Mouse (Mus musculus) hindbrain, embryonic 10.5 days (tissue): ENCODE results near the gene Fam149a. TPM values are rescaled to one million over a fixed set of nuclear protein-coding genes. Genes with fewer than 3 reads are reported as not detected.
A peak's percentile ranks its signal among the peaks of the same experiment; 100 is the strongest.

Source experiments
- DNase-seq: peaks from one replicate; pipeline ENCODE4 v3.0.0-alpha.2; 2017; ENCODE audit warnings: low spot score
- H3K27ac ChIP-seq: fragments of 300-500 bp; sonication (generic); 2 replicates; pipeline ENCODE4 v1.5.1; 2016; ENCODE audit warnings: mild to moderate bottlenecking, moderate library complexity
- H3K27me3 ChIP-seq: fragments of 300-500 bp; sonication (generic); 2 replicates; pipeline ENCODE4 v1.6.1; 2016; ENCODE audit warnings: mild to moderate bottlenecking; ENCODE audit not compliant: poor library complexity, insufficient read depth, severe bottlenecking
- H3K36me3 ChIP-seq: fragments of 300-500 bp; sonication (generic); 2 replicates; pipeline ENCODE4 v1.6.1; 2016; ENCODE audit warnings: mild to moderate bottlenecking, moderate library complexity
- H3K4me1 ChIP-seq: fragments of 300-500 bp; sonication (generic); replicated peaks from 2 replicates; pipeline ENCODE4 v1.6.1; 2016; ENCODE audit warnings: mild to moderate bottlenecking
- H3K4me3 ChIP-seq: fragments of 300-500 bp; sonication (generic); 2 replicates; pipeline ENCODE4 v1.5.1; 2016; ENCODE audit warnings: mild to moderate bottlenecking, moderate library complexity
- H3K9me3 ChIP-seq: fragments of 300-500 bp; sonication (generic); 2 replicates; pipeline ENCODE4 v1.6.1; 2016; ENCODE audit warnings: mild to moderate bottlenecking, moderate library complexity
- WGBS: fragments of 180-500 bp; shearing (Covaris S2); methylation state at CpG from one replicate; pipeline ENCODE4 v1.1.7; 2016; 5-methylcytosine and 5-hydroxymethylcytosine counted together
- polyA plus RNA-seq: library from polyadenylated mRNA; unstranded; fragments of >200 nt; fragmentation: Nextera tagmentation; extraction: Ambion mirVana; gene quantifications from 2 replicates; pipeline ENCODE4 v1.2.1, GENCODE M21; 2016

Gene Fam149a
- polyA plus RNA-seq, result 9.1 and 9.6 TPM in 2 replicates

DNA sequence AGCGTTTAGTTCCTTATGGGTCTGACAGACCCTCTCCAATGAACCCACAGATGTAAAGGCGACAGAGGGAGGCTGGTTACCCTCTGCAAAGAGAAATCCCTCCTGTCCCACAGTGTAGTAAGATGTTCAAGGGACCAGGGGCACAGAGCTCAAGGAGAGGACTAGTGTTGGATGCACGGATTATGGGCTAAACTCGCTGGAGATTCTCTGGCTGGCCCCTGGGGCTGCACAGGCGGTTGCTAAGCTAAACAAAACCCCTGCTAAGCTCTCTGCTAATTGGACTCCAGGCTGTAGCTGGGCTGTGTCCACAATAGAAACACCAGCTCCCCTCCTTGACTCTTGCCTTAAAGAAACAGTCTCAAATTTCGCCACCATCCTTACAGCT is at the start of gene Fam149a:
Gene Fam149a, minus strand, starts transcription at position 329 of the 385 bp plus-strand sequence.
- peaks cover 20% of the 10 kb centered on the region for H3K4me1 ChIP-seq
- DNase-seq, result peak; percentile 44
- H3K27ac ChIP-seq, result peak within 1 kb of the TSS; percentile 66
- no peaks in the 10 kb centered on the region for H3K36me3 ChIP-seq
- H3K27me3 ChIP-seq, result peaks cover 23% of the 10 kb centered on the region
- no peaks in the 10 kb centered on the region for H3K9me3 ChIP-seq
- WGBS, result 2% methylated on average over 6 of the region's 6 CpGs
- H3K4me3 ChIP-seq, result peak within 1 kb of the TSS; percentile 61

DNA sequence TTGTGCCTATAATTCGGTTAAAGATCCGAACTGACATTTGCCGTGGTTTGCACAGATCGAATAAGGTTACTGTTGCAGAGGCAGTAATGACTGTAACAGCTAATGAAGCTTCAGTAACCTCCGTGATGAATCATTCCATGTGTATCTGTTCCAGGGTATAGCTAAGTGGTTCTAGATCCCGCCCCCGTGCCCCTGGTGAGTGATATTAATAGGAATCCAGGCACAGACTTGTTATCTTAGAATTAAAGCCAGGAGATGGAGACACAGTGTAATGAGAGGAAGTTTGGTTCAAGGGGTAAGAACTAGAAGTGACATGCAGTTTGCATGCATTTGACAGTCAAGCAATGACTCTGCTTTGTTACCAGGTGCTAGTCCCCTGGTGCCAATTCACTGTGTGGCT is 38.1 kb upstream of the Fam149a start:
- Histone ChIP-seq H3K27me3 (no peaks in the 10 kb centered on the region), H3K4me3 (no peak overlapping the region), H3K9me3 (no peaks in the 10 kb centered on the region), H3K36me3 (no peaks in the 10 kb centered on the region), H3K4me1 (no peaks in the 10 kb centered on the region), H3K27ac (no peak overlapping the region)
- no peak for DNase-seq
- WGBS, result 94% methylated on average over 7 of the region's 7 CpGs

- 87% methylated on average over 7 of the region's 7 CpGs for WGBS
- Histone ChIP-seq H3K27me3 (no peaks in the 10 kb centered on the region), H3K4me3 (no peak overlapping the region), H3K27ac (no peak overlapping the region), H3K4me1 (peaks cover 7% of the 10 kb centered on the region), H3K36me3 (no peaks in the 10 kb centered on the region), H3K9me3 (no peaks in the 10 kb centered on the region)
- no peak for DNase-seq
These were observed 32.9 kb upstream of the Fam149a start for GRCm38 (mm10) chr8:45414965-45415364.

DNA sequence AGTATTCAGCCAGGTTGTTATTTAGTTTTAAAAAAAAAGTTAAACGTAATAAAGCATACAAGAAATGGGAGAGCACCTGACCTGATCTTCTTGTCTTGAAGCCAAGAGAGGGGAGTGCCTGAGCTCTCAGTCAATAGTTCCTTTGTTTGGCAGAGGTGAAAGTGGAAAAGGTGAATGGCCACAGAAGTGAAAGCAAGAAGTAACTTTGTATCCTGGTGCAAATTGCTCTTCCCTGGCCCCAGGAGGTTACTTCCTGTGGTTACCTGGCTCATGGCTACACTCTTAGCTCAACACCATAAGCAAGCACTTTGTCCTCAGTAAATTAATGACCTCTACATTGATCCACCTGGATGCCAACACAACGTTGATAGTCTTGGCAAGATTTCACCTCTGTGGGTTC is 28.8 kb upstream of the Fam149a start, which contains the start of gene Tlr3:
Gene Tlr3, minus strand, starts transcription at position 199 of the 400 bp plus-strand sequence.
- peak within 1 kb of the TSS; percentile 48 for H3K4me3 ChIP-seq
- no peaks in the 10 kb centered on the region for H3K9me3 ChIP-seq
- no peaks in the 10 kb centered on the region for H3K27me3 ChIP-seq
- peak within 1 kb of the TSS; percentile 73 for H3K27ac ChIP-seq
- DNase-seq, result no peak
- H3K36me3 ChIP-seq, result no peaks in the 10 kb centered on the region
- 68% methylated on average over 2 of the region's 2 CpGs for WGBS
- H3K4me1 ChIP-seq, result peaks cover 8% of the 10 kb centered on the region

DNA sequence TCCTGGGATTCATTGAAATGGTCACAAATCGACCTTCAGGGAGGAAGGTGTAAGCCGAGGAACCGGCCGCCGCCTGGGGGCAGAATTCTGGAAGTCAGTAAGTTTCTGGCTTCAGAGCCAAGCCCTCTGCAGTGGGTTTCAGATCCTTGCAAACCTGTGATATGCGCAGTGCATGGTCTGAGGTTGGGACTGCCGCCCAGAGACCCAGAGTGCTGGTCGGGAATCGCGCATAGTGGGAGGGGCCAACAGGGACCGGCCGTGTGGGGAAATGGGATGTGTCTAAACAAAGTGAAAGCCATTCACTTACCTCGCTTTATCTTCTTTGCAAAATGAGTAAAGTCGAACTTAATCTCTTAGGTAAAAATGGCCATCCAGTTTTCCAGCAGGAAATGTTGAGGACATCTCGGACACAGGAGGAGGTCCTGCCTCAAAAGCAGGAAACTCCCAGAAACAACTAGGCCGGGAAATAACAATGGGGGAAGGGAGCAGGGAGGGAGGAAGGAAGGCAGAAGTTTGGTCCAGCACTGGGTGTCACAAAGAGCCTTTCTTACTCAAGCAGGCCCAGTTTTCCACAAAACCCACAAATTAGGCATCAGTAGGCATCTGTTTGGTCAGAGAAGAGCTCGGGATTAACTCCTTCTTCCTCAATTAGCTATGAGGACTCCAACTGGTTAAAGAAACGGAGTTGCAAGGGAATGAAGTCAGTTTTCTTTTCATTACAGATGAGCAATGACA is 28.2 kb upstream of the Fam149a start:
- Histone ChIP-seq H3K27ac (peak overlapping the region; percentile 73), H3K27me3 (no peaks in the 10 kb centered on the region), H3K9me3 (no peaks in the 10 kb centered on the region), H3K36me3 (no peaks in the 10 kb centered on the region), H3K4me1 (peaks cover 8% of the 10 kb centered on the region), H3K4me3 (peak overlapping the region; percentile 48)
- peak; percentile 70 for DNase-seq
- 9% methylated on average over 18 of the region's 18 CpGs for WGBS

GRCm38 (mm10) chr8:45409702-45410101 is 27.6 kb upstream of the Fam149a start:
- DNase-seq, result no peak
- H3K36me3 ChIP-seq, result no peaks in the 10 kb centered on the region
- H3K9me3 ChIP-seq, result no peaks in the 10 kb centered on the region
- H3K4me1 ChIP-seq, result peaks cover 8% of the 10 kb centered on the region
- H3K27me3 ChIP-seq, result no peaks in the 10 kb centered on the region
- peak overlapping the region; percentile 48 for H3K4me3 ChIP-seq
- peak overlapping the region; percentile 73; the same call in 1 of the 2 replicates for H3K27ac ChIP-seq
- WGBS, result 49% methylated on average over 4 of the region's 4 CpGs

- Histone ChIP-seq H3K27ac (no peak overlapping the region), H3K4me1 (peaks cover 20% of the 10 kb centered on the region), H3K27me3 (peaks cover 23% of the 10 kb centered on the region), H3K4me3 (no peak overlapping the region), H3K9me3 (no peaks in the 10 kb centered on the region), H3K36me3 (no peaks in the 10 kb centered on the region)
- WGBS, result 58% methylated on average over 1 of the region's 1 CpGs
- no peak for DNase-seq
These were observed 1.2 kb upstream of the Fam149a start for GRCm38 (mm10) chr8:45383250-45383649.

DNA sequence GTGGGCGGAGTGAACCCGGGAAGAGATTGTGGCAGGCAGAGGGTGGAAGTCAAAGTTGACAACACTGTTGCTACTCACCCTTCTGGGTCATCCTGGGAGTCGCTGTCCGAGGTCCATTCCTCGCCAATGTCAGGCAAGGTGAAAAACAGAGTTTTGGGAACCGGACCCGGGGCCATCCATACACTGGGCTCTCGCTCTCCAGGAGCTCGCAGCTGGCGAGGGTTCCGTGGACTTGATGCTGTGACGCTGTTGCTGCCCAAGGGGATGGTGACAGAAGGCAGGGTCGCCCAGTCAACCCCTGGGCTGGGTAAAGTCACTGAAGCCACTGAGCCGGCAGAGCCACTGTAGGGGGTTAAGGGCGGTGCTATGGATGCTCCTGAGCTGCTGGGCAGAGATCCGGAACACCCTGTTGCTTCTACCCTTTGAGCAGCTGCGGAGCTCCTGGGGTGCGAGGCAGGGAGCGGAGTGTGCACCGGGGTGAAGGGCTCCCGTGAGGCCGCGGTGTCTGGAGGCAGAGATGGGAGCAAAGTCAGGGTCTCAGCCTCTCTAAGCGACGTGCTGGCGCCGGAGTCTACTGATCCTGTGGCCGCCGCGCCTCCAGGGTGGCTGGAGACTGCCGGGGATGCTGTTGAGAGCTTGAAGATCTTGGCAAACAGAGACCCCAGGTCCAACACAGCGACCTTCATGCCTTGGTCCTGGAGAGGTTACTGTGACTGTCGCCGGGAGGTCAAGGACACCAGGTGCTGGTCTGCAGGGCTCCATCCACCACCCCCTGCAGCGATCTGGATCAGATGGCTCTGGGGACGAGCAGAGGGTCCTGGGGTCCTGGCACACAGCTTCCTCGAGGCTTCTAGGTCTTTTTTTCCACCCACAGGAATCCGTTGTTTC is 772 bp downstream of the Fam149a start:
- peak; percentile 23 for DNase-seq
- Histone ChIP-seq H3K4me1 (peaks cover 20% of the 10 kb centered on the region), H3K9me3 (no peaks in the 10 kb centered on the region), H3K27ac (peak overlapping the region; percentile 66), H3K27me3 (peaks cover 23% of the 10 kb centered on the region), H3K36me3 (no peaks in the 10 kb centered on the region), H3K4me3 (peak overlapping the region; percentile 61)
- 1% methylated on average over 38 of the region's 38 CpGs for WGBS

GRCm38 (mm10) chr8:45380598-45380997 is 1.5 kb downstream of the Fam149a start:
- WGBS, result 10% methylated on average over 4 of the region's 4 CpGs
- Histone ChIP-seq H3K27ac (no peak overlapping the region), H3K27me3 (peaks cover 23% of the 10 kb centered on the region), H3K9me3 (no peaks in the 10 kb centered on the region), H3K4me1 (peaks cover 20% of the 10 kb centered on the region), H3K36me3 (no peaks in the 10 kb centered on the region), H3K4me3 (peak overlapping the region; percentile 61)
- DNase-seq, result no peak

DNA sequence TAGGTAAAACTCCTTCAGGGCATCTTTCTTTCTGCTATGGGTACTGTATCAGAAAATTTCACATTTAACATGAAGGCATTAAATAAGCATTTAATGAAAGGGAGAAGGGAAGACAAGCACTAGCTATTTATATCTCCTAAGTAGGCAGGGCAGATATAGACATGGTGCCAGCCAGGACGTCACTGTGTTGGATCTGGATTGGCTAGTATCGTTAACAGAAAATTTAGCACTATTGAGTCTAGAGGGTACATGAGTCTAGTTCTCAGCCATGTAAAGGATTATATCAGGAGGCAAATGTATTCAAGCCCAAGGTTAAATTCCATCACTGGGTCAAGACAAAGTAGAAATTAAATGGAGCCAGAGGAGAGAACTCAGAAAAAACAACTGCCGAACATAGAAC is 8.0 kb downstream of the Fam149a start:
- H3K27me3 ChIP-seq, result no peaks in the 10 kb centered on the region
- no peak overlapping the region for H3K27ac ChIP-seq
- no peaks in the 10 kb centered on the region for H3K9me3 ChIP-seq
- H3K4me3 ChIP-seq, result no peak overlapping the region
- 85% methylated on average over 3 of the region's 3 CpGs for WGBS
- no peak for DNase-seq
- H3K36me3 ChIP-seq, result no peaks in the 10 kb centered on the region
- H3K4me1 ChIP-seq, result no peaks in the 10 kb centered on the region

GRCm38 (mm10) chr8:45367154-45367553 is 14.9 kb downstream of the Fam149a start:
- WGBS, result 84% methylated on average over 1 of the region's 1 CpGs
- Histone ChIP-seq H3K4me1 (no peaks in the 10 kb centered on the region), H3K27me3 (no peaks in the 10 kb centered on the region), H3K36me3 (no peaks in the 10 kb centered on the region), H3K9me3 (no peaks in the 10 kb centered on the region), H3K27ac (no peak overlapping the region), H3K4me3 (no peak overlapping the region)
- DNase-seq, result no peak

GRCm38 (mm10) chr8:45363220-45363619 is 18.9 kb downstream of the Fam149a start:
- Histone ChIP-seq H3K4me3 (no peak overlapping the region), H3K27me3 (no peaks in the 10 kb centered on the region)
- DNase-seq, result no peak

GRCm38 (mm10) chr8:45362323-45362722 is 19.8 kb downstream of the Fam149a start:
- Histone ChIP-seq H3K4me3 (no peak overlapping the region), H3K27me3 (no peaks in the 10 kb centered on the region), H3K27ac (no peak overlapping the region), H3K4me1 (peaks cover 12% of the 10 kb centered on the region; the same call in 1 of the 2 replicates), H3K36me3 (no peaks in the 10 kb centered on the region), H3K9me3 (no peaks in the 10 kb centered on the region)
- 62% methylated on average over 6 of the region's 6 CpGs for WGBS
- DNase-seq, result no peak

More at GRCm38 (mm10) chr8:45363220-45363619, 18.9 kb downstream of the Fam149a start:
- no peak overlapping the region for H3K27ac ChIP-seq
- H3K4me1 ChIP-seq, result peaks cover 6% of the 10 kb centered on the region; the same call in 1 of the 2 replicates
- 90% methylated on average over 1 of the region's 1 CpGs for WGBS
- H3K36me3 ChIP-seq, result no peaks in the 10 kb centered on the region
- no peaks in the 10 kb centered on the region for H3K9me3 ChIP-seq
